Mouse (Mus musculus) C2C12 (cell line): Measurements from ENCODE around the gene Tep1.

Experiments used
- CTCF ChIP-seq: IDR thresholded peaks from one replicate; pipeline ENCODE4 v1.5.1; 2011; ENCODE audit not compliant: control insufficient read depth, insufficient read depth, insufficient read length
- FOSL1 ChIP-seq: IDR thresholded peaks from one replicate; pipeline ENCODE4 v1.8.0; 2011; ENCODE audit warnings: mild to moderate bottlenecking, low read length; ENCODE audit not compliant: poor library complexity, insufficient read depth, severe bottlenecking
- MAX ChIP-seq: IDR thresholded peaks from one replicate; pipeline ENCODE4 v1.6.1; 2011; ENCODE audit warnings: mild to moderate bottlenecking, control low read depth
- MYOD1 ChIP-seq: IDR thresholded peaks from one replicate; pipeline ENCODE4 v1.6.1; 2011; ENCODE audit warnings: low read depth; ENCODE audit not compliant: control insufficient read depth, insufficient read length

DNA sequence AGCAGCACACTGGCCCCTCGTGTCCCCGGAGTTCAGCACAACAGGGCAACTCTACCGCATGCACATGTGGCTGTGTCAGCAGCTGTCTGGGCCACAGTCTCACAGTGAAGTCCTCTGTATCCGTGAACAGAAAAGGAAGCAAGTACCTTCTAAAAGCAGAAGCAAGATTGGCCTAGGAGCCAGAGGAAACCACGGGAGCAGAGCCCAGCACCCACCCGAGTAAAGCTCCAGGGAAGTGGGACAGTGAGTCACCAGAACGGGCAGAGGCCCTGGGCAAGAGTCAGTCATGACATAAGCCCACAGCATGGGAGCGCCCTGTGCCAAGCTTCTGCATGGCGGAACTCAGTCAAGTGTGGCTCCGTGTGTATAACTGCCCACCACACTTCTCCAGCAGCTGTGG is 36.4 kb downstream of the Tep1 start:
- TF ChIP-seq MAX: no peak
- TF ChIP-seq CTCF: no peak
- no peak for TF ChIP-seq MYOD1
- no peak for TF ChIP-seq FOSL1
